Mouse (Mus musculus): ENCODE measurements at regions not wholly inside any gene's neighbourhood (a gene's known extent, or its start where the extent isn't known, plus 50 kb on each side); places are given as distances from the start of the nearest gene placed in this dataset.
A peak's percentile ranks its signal among the peaks of the same experiment; 100 is the strongest.

- no peak overlapping the region for H3K27ac ChIP-seq (ENCODE audit: low read length)
- H3K4me2 ChIP-seq (ENCODE audit: low read depth, low read length), result no peak overlapping the region
- ATAC-seq (ENCODE audit: insufficient read depth, low FRiP score), result no peak
- H3K4me3 ChIP-seq (replicated peaks; ENCODE audit: low read length), result no peak overlapping the region
- H3K27me3 ChIP-seq (ENCODE audit: control insufficient read depth, insufficient read depth, low read length), result no peaks in the 10 kb centered on the region
- H3K9me3 ChIP-seq (replicated peaks; ENCODE audit: control insufficient read depth, low read length), result no peaks in the 10 kb centered on the region
- H3K4me1 ChIP-seq (ENCODE audit: control insufficient read depth, insufficient read depth, low read length), result no peaks in the 10 kb centered on the region
- H3K9ac ChIP-seq (ENCODE audit: low read length), result no peak overlapping the region
- H3K36me3 ChIP-seq (ENCODE audit: control insufficient read depth, insufficient read depth, low read length), result no peaks in the 10 kb centered on the region
- 84% methylated on average over 6 of the region's 6 CpGs for WGBS
Measured at GRCm38 (mm10) chr10:17382990-17383389, 340.0 kb upstream of the Cited2 start.

GRCm38 (mm10) chr10:17385181-17385580 lies 337.8 kb upstream of the Cited2 start:
- no peak for ATAC-seq (ENCODE audit: insufficient read depth, low FRiP score)
- Histone ChIP-seq H3K27me3 (ENCODE audit: control insufficient read depth, insufficient read depth, low read length) (no peaks in the 10 kb centered on the region), H3K9ac (ENCODE audit: low read length) (no peak overlapping the region), H3K4me2 (ENCODE audit: low read depth, low read length) (no peak overlapping the region), H3K36me3 (ENCODE audit: control insufficient read depth, insufficient read depth, low read length) (no peaks in the 10 kb centered on the region), H3K9me3 (replicated peaks; ENCODE audit: control insufficient read depth, low read length) (no peaks in the 10 kb centered on the region), H3K4me3 (replicated peaks; ENCODE audit: low read length) (no peak overlapping the region), H3K4me1 (ENCODE audit: control insufficient read depth, insufficient read depth, low read length) (no peaks in the 10 kb centered on the region), H3K27ac (ENCODE audit: low read length) (no peak overlapping the region)
- WGBS, result 65% methylated on average over 1 of the region's 1 CpGs

- ATAC-seq (ENCODE audit: insufficient read depth, low FRiP score), result no peak
- WGBS, result 74% methylated on average over 4 of the region's 4 CpGs
- H3K27ac ChIP-seq (ENCODE audit: low read length), result no peak overlapping the region
- no peaks in the 10 kb centered on the region for H3K9me3 ChIP-seq (replicated peaks; ENCODE audit: control insufficient read depth, low read length)
- no peak overlapping the region for H3K9ac ChIP-seq (ENCODE audit: low read length)
- no peaks in the 10 kb centered on the region for H3K36me3 ChIP-seq (ENCODE audit: control insufficient read depth, insufficient read depth, low read length)
- H3K27me3 ChIP-seq (ENCODE audit: control insufficient read depth, insufficient read depth, low read length), result no peaks in the 10 kb centered on the region
- no peak overlapping the region for H3K4me3 ChIP-seq (replicated peaks; ENCODE audit: low read length)
- no peak overlapping the region for H3K4me2 ChIP-seq (ENCODE audit: low read depth, low read length)
- H3K4me1 ChIP-seq (ENCODE audit: control insufficient read depth, insufficient read depth, low read length), result no peaks in the 10 kb centered on the region
Measured at GRCm38 (mm10) chr10:17387296-17387695, 335.7 kb upstream of the Cited2 start.

GRCm38 (mm10) chr10:17395495-17396224 lies 327.4 kb upstream of the Cited2 start:
- Histone ChIP-seq H3K27me3 (ENCODE audit: control insufficient read depth, insufficient read depth, low read length) (no peaks in the 10 kb centered on the region), H3K4me1 (ENCODE audit: control insufficient read depth, insufficient read depth, low read length) (no peaks in the 10 kb centered on the region), H3K9ac (ENCODE audit: low read length) (no peak overlapping the region), H3K27ac (ENCODE audit: low read length) (no peak overlapping the region), H3K4me2 (ENCODE audit: low read depth, low read length) (no peak overlapping the region), H3K9me3 (replicated peaks; ENCODE audit: control insufficient read depth, low read length) (no peaks in the 10 kb centered on the region), H3K4me3 (replicated peaks; ENCODE audit: low read length) (no peak overlapping the region), H3K36me3 (ENCODE audit: control insufficient read depth, insufficient read depth, low read length) (no peaks in the 10 kb centered on the region)
- ATAC-seq (ENCODE audit: insufficient read depth, low FRiP score), result no peak
- WGBS, result 81% methylated on average over 8 of the region's 8 CpGs

- no peak overlapping the region for H3K27ac ChIP-seq (ENCODE audit: low read length)
- H3K27me3 ChIP-seq (ENCODE audit: control insufficient read depth, insufficient read depth, low read length), result no peaks in the 10 kb centered on the region
- H3K36me3 ChIP-seq (ENCODE audit: control insufficient read depth, insufficient read depth, low read length), result no peaks in the 10 kb centered on the region
- no peaks in the 10 kb centered on the region for H3K4me1 ChIP-seq (ENCODE audit: control insufficient read depth, insufficient read depth, low read length)
- H3K4me2 ChIP-seq (ENCODE audit: low read depth, low read length), result no peak overlapping the region
- no peak overlapping the region for H3K9ac ChIP-seq (ENCODE audit: low read length)
- no peak for ATAC-seq (ENCODE audit: insufficient read depth, low FRiP score)
- no peak overlapping the region for H3K4me3 ChIP-seq (replicated peaks; ENCODE audit: low read length)
- no peaks in the 10 kb centered on the region for H3K9me3 ChIP-seq (replicated peaks; ENCODE audit: control insufficient read depth, low read length)
Measured at GRCm38 (mm10) chr10:17403899-17404298, 319.1 kb upstream of the Cited2 start.

GRCm38 (mm10) chr10:17407854-17408606 lies 315.0 kb upstream of the Cited2 start:
- Histone ChIP-seq H3K4me3 (replicated peaks; ENCODE audit: low read length) (no peak overlapping the region), H3K9me3 (replicated peaks; ENCODE audit: control insufficient read depth, low read length) (no peaks in the 10 kb centered on the region), H3K9ac (ENCODE audit: low read length) (no peak overlapping the region), H3K36me3 (ENCODE audit: control insufficient read depth, insufficient read depth, low read length) (no peaks in the 10 kb centered on the region), H3K4me2 (ENCODE audit: low read depth, low read length) (no peak overlapping the region), H3K27me3 (ENCODE audit: control insufficient read depth, insufficient read depth, low read length) (no peaks in the 10 kb centered on the region), H3K4me1 (ENCODE audit: control insufficient read depth, insufficient read depth, low read length) (no peaks in the 10 kb centered on the region), H3K27ac (ENCODE audit: low read length) (0 out of 2 replicates have a peak overlapping the region, but pooled peaks have one; percentile 38)
- WGBS, result 49% methylated on average over 2 of the region's 2 CpGs
- peak; percentile 74; the same call in 1 of the 2 replicates for ATAC-seq (ENCODE audit: insufficient read depth, low FRiP score)

- H3K9me3 ChIP-seq (replicated peaks; ENCODE audit: control insufficient read depth, low read length), result no peaks in the 10 kb centered on the region
- no peaks in the 10 kb centered on the region for H3K36me3 ChIP-seq (ENCODE audit: control insufficient read depth, insufficient read depth, low read length)
- no peak overlapping the region for H3K4me2 ChIP-seq (ENCODE audit: low read depth, low read length)
- no peak overlapping the region for H3K27ac ChIP-seq (ENCODE audit: low read length)
- H3K9ac ChIP-seq (ENCODE audit: low read length), result no peak overlapping the region
- no peaks in the 10 kb centered on the region for H3K4me1 ChIP-seq (ENCODE audit: control insufficient read depth, insufficient read depth, low read length)
- ATAC-seq (ENCODE audit: insufficient read depth, low FRiP score), result no peak
- no peak overlapping the region for H3K4me3 ChIP-seq (replicated peaks; ENCODE audit: low read length)
- H3K27me3 ChIP-seq (ENCODE audit: control insufficient read depth, insufficient read depth, low read length), result no peaks in the 10 kb centered on the region
- 57% methylated on average over 1 of the region's 1 CpGs for WGBS
Measured at GRCm38 (mm10) chr10:17408781-17409180, 314.2 kb upstream of the Cited2 start.

- no peak overlapping the region for H3K4me3 ChIP-seq (replicated peaks; ENCODE audit: low read length)
- no peaks in the 10 kb centered on the region for H3K9me3 ChIP-seq (replicated peaks; ENCODE audit: control insufficient read depth, low read length)
- H3K27me3 ChIP-seq (ENCODE audit: control insufficient read depth, insufficient read depth, low read length), result no peaks in the 10 kb centered on the region
- 56% methylated on average over 4 of the region's 4 CpGs for WGBS
- no peak for ATAC-seq (ENCODE audit: insufficient read depth, low FRiP score)
- no peaks in the 10 kb centered on the region for H3K36me3 ChIP-seq (ENCODE audit: control insufficient read depth, insufficient read depth, low read length)
- H3K27ac ChIP-seq (ENCODE audit: low read length), result no peak overlapping the region
- H3K4me2 ChIP-seq (ENCODE audit: low read depth, low read length), result no peak overlapping the region
- no peaks in the 10 kb centered on the region for H3K4me1 ChIP-seq (ENCODE audit: control insufficient read depth, insufficient read depth, low read length)
- H3K9ac ChIP-seq (ENCODE audit: low read length), result no peak overlapping the region
Measured at GRCm38 (mm10) chr10:17411300-17411987, 311.6 kb upstream of the Cited2 start.

- Histone ChIP-seq H3K27me3 (ENCODE audit: control insufficient read depth, insufficient read depth, low read length) (no peaks in the 10 kb centered on the region), H3K4me2 (ENCODE audit: low read depth, low read length) (no peak overlapping the region), H3K4me3 (replicated peaks; ENCODE audit: low read length) (no peak overlapping the region), H3K36me3 (ENCODE audit: control insufficient read depth, insufficient read depth, low read length) (no peaks in the 10 kb centered on the region), H3K4me1 (ENCODE audit: control insufficient read depth, insufficient read depth, low read length) (no peaks in the 10 kb centered on the region), H3K9me3 (replicated peaks; ENCODE audit: control insufficient read depth, low read length) (no peaks in the 10 kb centered on the region), H3K9ac (ENCODE audit: low read length) (no peak overlapping the region), H3K27ac (ENCODE audit: low read length) (no peak overlapping the region)
- WGBS, result 90% methylated on average over 3 of the region's 3 CpGs
- ATAC-seq (ENCODE audit: insufficient read depth, low FRiP score), result no peak
Measured at GRCm38 (mm10) chr10:17415112-17415511, 307.9 kb upstream of the Cited2 start.

Data from stomach, embryonic 16.5 days (tissue).